ENCODE assay signal across 12 mouse cellular contexts in genomic region chr7:126083341-126083979, GRCm38 (mm10). TPM values are rescaled to one million over a fixed set of nuclear protein-coding genes. Genes with fewer than 3 reads are reported as not detected.
DNase-seq lines count a peak whose midpoint lies in the region; ATAC-seq and TF ChIP-seq lines count a peak whose summit lies in the region.
"Had no signal": no experiment of that assay in that cellular context is flagged by ENCODE, and none has a peak within 500 bp of the region (broad histone marks: within the 10 kb centered on the region; RNA-seq: fewer than 3 reads in every experiment).

No protein-coding gene starts in this region.

- no peaks in the 10 kb centered on the region for H3K4me1 ChIP-seq in embryonic facial prominence, embryonic 14.5 days (ENCODE audit: control insufficient read depth, insufficient read depth, low read length)
- peaks cover 35% of the 10 kb centered on the region for H3K4me1 ChIP-seq in embryonic facial prominence, embryonic 10.5 days
- peaks cover 49% of the 10 kb centered on the region for H3K4me1 ChIP-seq in kidney, embryonic 15.5 days
- H3K4me1 ChIP-seq in midbrain, postnatal 0 days (ENCODE audit: insufficient read depth, low read length) = peaks cover 4% of the 10 kb centered on the region; the same call in 1 of the 2 replicates
- H3K4me1 ChIP-seq in midbrain, embryonic 10.5 days = peaks cover 44% of the 10 kb centered on the region

- no peak overlapping the region for H3K4me2 ChIP-seq in embryonic facial prominence, embryonic 14.5 days (ENCODE audit: low read depth, low read length)
- no peak overlapping the region for H3K4me2 ChIP-seq in kidney, embryonic 15.5 days
- no peak overlapping the region; the same call in 1 of the 2 replicates for H3K4me2 ChIP-seq in midbrain, postnatal 0 days (ENCODE audit: low read depth, low read length, poor library complexity, severe bottlenecking)

- peaks cover 56% of the 10 kb centered on the region for H3K27me3 ChIP-seq in embryonic facial prominence, embryonic 14.5 days (replicated peaks; ENCODE audit: control insufficient read depth, insufficient read depth, low read length)
- H3K27me3 ChIP-seq in embryonic facial prominence, embryonic 10.5 days (replicated peaks; ENCODE audit: low read depth, poor library complexity, severe bottlenecking) = peaks cover 86% of the 10 kb centered on the region
- H3K27me3 ChIP-seq in kidney, embryonic 15.5 days = peaks cover 72% of the 10 kb centered on the region
- peaks cover 4% of the 10 kb centered on the region; the same call in 1 of the 2 replicates for H3K27me3 ChIP-seq in midbrain, postnatal 0 days (ENCODE audit: insufficient read depth, low read length)
- peaks cover 83% of the 10 kb centered on the region for H3K27me3 ChIP-seq in midbrain, embryonic 10.5 days (ENCODE audit: low read depth, poor library complexity, severe bottlenecking)
- H3K27me3 ChIP-seq: CH12.LX had no signal

- peak; percentile 46 for DNase-seq in embryonic facial prominence, embryonic 14.5 days (ENCODE audit: low spot score)
- no peak for DNase-seq in embryonic facial prominence, embryonic 10.5 days (ENCODE audit: low spot score)
- peak; percentile 11 for DNase-seq in kidney, adult 11 months
- peak; percentile 66 for DNase-seq in midbrain, postnatal 0 days (ENCODE audit: low spot score)
- no peak for DNase-seq in midbrain, embryonic 10.5 days (ENCODE audit: low spot score)
- DNase-seq in lung, postnatal 10 days = peak; percentile 47
- no peak for DNase-seq in urinary bladder, adult 18-20 months (ENCODE audit: low spot score in 2 of 2)
- DNase-seq: cerebellum, adult 9-11 months had no signal

- peak; percentile 78 for TF ChIP-seq CTCF in midbrain, postnatal 0 days (IDR thresholded peaks at IDR 0.05)

- no peaks in the 10 kb centered on the region for H3K9me3 ChIP-seq in embryonic facial prominence, embryonic 14.5 days (ENCODE audit: control insufficient read depth, low read length)
- no peaks in the 10 kb centered on the region for H3K9me3 ChIP-seq in embryonic facial prominence, embryonic 10.5 days
- H3K9me3 ChIP-seq in kidney, embryonic 15.5 days (replicated peaks) = no peaks in the 10 kb centered on the region
- H3K9me3 ChIP-seq in midbrain, postnatal 0 days (ENCODE audit: low read length) = no peaks in the 10 kb centered on the region
- no peaks in the 10 kb centered on the region for H3K9me3 ChIP-seq in midbrain, embryonic 10.5 days (replicated peaks)

- no peak for ATAC-seq in embryonic facial prominence, embryonic 14.5 days (ENCODE audit: low read depth)
- ATAC-seq in kidney, embryonic 15.5 days (replicated peaks; ENCODE audit: low FRiP score) = no peak
- ATAC-seq in midbrain, postnatal 0 days (ENCODE audit: low FRiP score) = no peak

- H3K36me3 ChIP-seq in embryonic facial prominence, embryonic 14.5 days (ENCODE audit: control insufficient read depth, insufficient read depth, low read length) = no peaks in the 10 kb centered on the region
- no peaks in the 10 kb centered on the region for H3K36me3 ChIP-seq in embryonic facial prominence, embryonic 10.5 days (replicated peaks)
- H3K36me3 ChIP-seq in kidney, embryonic 15.5 days = no peaks in the 10 kb centered on the region
- no peaks in the 10 kb centered on the region for H3K36me3 ChIP-seq in midbrain, postnatal 0 days (ENCODE audit: insufficient read depth, low read length)
- H3K36me3 ChIP-seq in midbrain, embryonic 10.5 days = no peaks in the 10 kb centered on the region

- 16% methylated on average over 9 of the region's 9 CpGs for WGBS in embryonic facial prominence, embryonic 14.5 days
- WGBS in embryonic facial prominence, embryonic 10.5 days = 28% methylated on average over 9 of the region's 9 CpGs
- WGBS in kidney, embryonic 15.5 days = 19% methylated on average over 9 of the region's 9 CpGs
- 11% methylated on average over 9 of the region's 9 CpGs for WGBS in midbrain, postnatal 0 days
- WGBS in midbrain, embryonic 10.5 days = 24% methylated on average over 9 of the region's 9 CpGs

- no peak overlapping the region for H3K9ac ChIP-seq in embryonic facial prominence, embryonic 14.5 days (ENCODE audit: low read depth, low read length)
- H3K9ac ChIP-seq in kidney, embryonic 15.5 days = no peak overlapping the region
- no peak overlapping the region for H3K9ac ChIP-seq in midbrain, postnatal 0 days (replicated peaks; ENCODE audit: low read length, poor library complexity, severe bottlenecking)

- H3K27ac ChIP-seq in embryonic facial prominence, embryonic 14.5 days (replicated peaks; ENCODE audit: low read depth, low read length) = no peak overlapping the region
- no peak overlapping the region for H3K27ac ChIP-seq in embryonic facial prominence, embryonic 10.5 days (replicated peaks)
- H3K27ac ChIP-seq in kidney, embryonic 15.5 days = no peak overlapping the region
- H3K27ac ChIP-seq in midbrain, postnatal 0 days (ENCODE audit: low read depth, low read length) = no peak overlapping the region
- no peak overlapping the region for H3K27ac ChIP-seq in midbrain, embryonic 10.5 days (replicated peaks)

- no peak overlapping the region for H3K4me3 ChIP-seq in embryonic facial prominence, embryonic 14.5 days (ENCODE audit: low read depth, low read length)
- H3K4me3 ChIP-seq in embryonic facial prominence, embryonic 10.5 days = no peak overlapping the region
- no peak overlapping the region for H3K4me3 ChIP-seq in kidney, embryonic 15.5 days (replicated peaks)
- no peak overlapping the region for H3K4me3 ChIP-seq in midbrain, postnatal 0 days (ENCODE audit: low read depth, low read length)
- H3K4me3 ChIP-seq in midbrain, embryonic 10.5 days = no peak overlapping the region
- H3K4me3 ChIP-seq: myocyte had no signal

RNA-seq across cellular contexts. Expression of gene Gsg1l, which starts 1.2 kb away (rescaled TPM):
- polyA plus RNA-seq in embryonic facial prominence, embryonic 14.5 days (2014; fragmentation: Nextera tagmentation; extraction: Ambion mirVana) = 2.0 and 2.7 TPM in 2 replicates
- polyA plus RNA-seq in embryonic facial prominence, embryonic 10.5 days (2016; fragmentation: Nextera tagmentation; extraction: Ambion mirVana) = 0.65 and 1.3 TPM in 2 replicates
- 0.75 and 1.1 TPM in 2 replicates for polyA plus RNA-seq in kidney, embryonic 15.5 days (2015; fragmentation: Nextera tagmentation; extraction: Ambion mirVana)
- 38.3 and 42.7 TPM in 2 replicates for total RNA-seq in midbrain, postnatal 0 days (2014; rRNA removed)
- polyA plus RNA-seq in midbrain, postnatal 0 days (2015; fragmentation: Nextera tagmentation; extraction: Ambion mirVana) = 17.8 and 19.3 TPM in 2 replicates
- 1.1 and 1.9 TPM in 2 replicates for polyA plus RNA-seq in midbrain, embryonic 10.5 days (2016; fragmentation: Nextera tagmentation; extraction: Ambion mirVana)
- total RNA-seq: CH12.LX had no signal
- polyA plus RNA-seq: myocyte; thymus, postnatal 0 days had no signal

Comparison
In these comparisons a context has a peak if more than half of its experiments do, and no peak if none do; other contexts are left out.
1. DNase-seq: peak in embryonic facial prominence, embryonic 14.5 days (single experiment), kidney, adult 11 months (single experiment), midbrain, postnatal 0 days (single experiment) and lung, postnatal 10 days (single experiment); none in embryonic facial prominence, embryonic 10.5 days (single experiment), midbrain, embryonic 10.5 days (single experiment) and urinary bladder, adult 18-20 months (0 of 2).